ENCODE assay signal across 10 mouse cellular contexts in the genomic region with DNA sequence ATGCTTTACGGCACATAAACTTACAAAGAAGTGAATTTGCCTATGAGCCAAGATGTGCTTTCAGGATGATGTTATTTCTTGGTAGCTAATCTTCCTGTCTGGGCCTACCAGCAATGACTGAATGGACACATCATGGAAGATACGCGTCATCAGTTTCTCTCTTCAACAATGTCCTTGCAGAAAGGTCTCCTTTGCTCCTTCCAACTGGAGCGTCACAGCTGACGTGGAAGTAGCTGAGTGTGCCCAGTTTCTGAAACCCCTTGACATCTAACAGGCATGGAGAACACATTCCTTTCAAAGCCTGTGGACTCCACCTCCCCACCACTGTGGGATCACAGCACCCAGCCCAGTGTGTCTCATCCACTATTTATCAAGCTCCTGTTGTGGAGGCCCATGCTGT. TPM values are rescaled to one million over a fixed set of nuclear protein-coding genes. Genes with fewer than 3 reads are reported as not detected.
A peak's percentile ranks its signal among the peaks of the same experiment; 100 is the strongest.
DNase-seq lines count a peak whose midpoint lies in the region; ATAC-seq and TF ChIP-seq lines count a peak whose summit lies in the region.
"Had no signal": no experiment of that assay in that cellular context is flagged by ENCODE, and none has a peak within 500 bp of the region (broad histone marks: within the 10 kb centered on the region; RNA-seq: fewer than 3 reads in every experiment).

No protein-coding gene starts in this region.

- dilution Hi-C loops in CH12.LX (cut with MboI; ENCODE audit: extremely low pct_ligation_motif_present, extremely low pct_unique_long_range_greater_than_20kb, low sequenced_read_pairs) = no loop called here

- peaks cover 10 to 22% of the 10 kb centered on the region in 2 experiments; a peak in 3 of 4 replicates for H3K4me1 ChIP-seq in CH12.LX (ENCODE audit: control insufficient read depth in 1 of 2, insufficient read depth in 2 of 2)
- H3K4me1 ChIP-seq in heart, embryonic 13.5 days = peaks cover 42% of the 10 kb centered on the region
- H3K4me1 ChIP-seq in lung, embryonic 15.5 days = peaks cover 27% of the 10 kb centered on the region
- H3K4me1 ChIP-seq in embryonic facial prominence, embryonic 10.5 days = peaks cover 27% of the 10 kb centered on the region

- intact Hi-C loops in heart, postnatal 14 days (cut with DNase I) = loop anchor here (5.0 kb wide), 2 partner anchors 34 to 54 kb away; no protein-coding TSS in a partner anchor

- TF ChIP-seq RAD21 in CH12.LX (IDR thresholded peaks at IDR 0.05; ENCODE audit: low read depth, low read length) = no peak

- no peak overlapping the region for H3K9ac ChIP-seq in CH12.LX (ENCODE audit: insufficient read depth, low read depth)
- H3K9ac ChIP-seq in heart, embryonic 13.5 days = peak overlapping the region; percentile 89; the same call in 1 of the 2 replicates
- H3K9ac ChIP-seq in lung, embryonic 15.5 days = no peak overlapping the region

- 63% methylated on average over 5 of the region's 5 CpGs for WGBS in heart, embryonic 13.5 days
- 71% methylated on average over 5 of the region's 5 CpGs for WGBS in lung, embryonic 15.5 days
- 86% methylated on average over 5 of the region's 5 CpGs for WGBS in embryonic facial prominence, embryonic 10.5 days

- no peak overlapping the region for H3K4me3 ChIP-seq in CH12.LX (replicated peaks in 1 of 3; ENCODE audit: low read depth in 2 of 3, low read length in 2 of 3, poor library complexity in 1 of 3)
- H3K4me3 ChIP-seq in heart, embryonic 13.5 days = peak overlapping the region; percentile 84
- H3K4me3 ChIP-seq in lung, embryonic 15.5 days = peak overlapping the region; percentile 83
- no peak overlapping the region for H3K4me3 ChIP-seq in embryonic facial prominence, embryonic 10.5 days

- no peak overlapping the region for H3K27ac ChIP-seq in CH12.LX (ENCODE audit: insufficient read depth, low read depth)
- no peak overlapping the region for H3K27ac ChIP-seq in heart, embryonic 13.5 days (replicated peaks)
- H3K27ac ChIP-seq in lung, embryonic 15.5 days = no peak overlapping the region
- H3K27ac ChIP-seq in embryonic facial prominence, embryonic 10.5 days (replicated peaks) = no peak overlapping the region

- in situ Hi-C loops in CH12.LX (cut with MboI; ENCODE audit: low pct_ligation_motif_present, low pct_unique_long_range_greater_than_20kb, low sequenced_read_pairs) = no loop called here

- no peak for TF ChIP-seq POLR2A in CH12.LX (IDR thresholded peaks at IDR 0.05; ENCODE audit: low read depth, low read length)

- no peak overlapping the region for H3K4me2 ChIP-seq in CH12.LX (ENCODE audit: insufficient read depth, low read depth, poor library complexity, severe bottlenecking)
- peak overlapping the region; percentile 97 for H3K4me2 ChIP-seq in heart, embryonic 13.5 days
- H3K4me2 ChIP-seq in lung, embryonic 15.5 days = peak overlapping the region; percentile 94

- peak; percentile 32; the same call in 1 of the 2 replicates for TF ChIP-seq EP300 in CH12.LX (IDR thresholded peaks at IDR 0.05; ENCODE audit: low read length)

- no peaks in the 10 kb centered on the region for H3K36me3 ChIP-seq in CH12.LX (replicated peaks in 1 of 2; ENCODE audit: control insufficient read depth in 1 of 2, insufficient read depth in 1 of 2, low read length in 1 of 2)
- 0 out of 2 replicates have a peak, but pooled peaks cover 3% of the 10 kb centered on the region for H3K36me3 ChIP-seq in heart, embryonic 13.5 days
- 0 out of 2 replicates have a peak, but pooled peaks cover 3% of the 10 kb centered on the region for H3K36me3 ChIP-seq in lung, embryonic 15.5 days
- H3K36me3 ChIP-seq in embryonic facial prominence, embryonic 10.5 days (replicated peaks) = no peaks in the 10 kb centered on the region

- H3K27me3 ChIP-seq in CH12.LX (replicated peaks) = peaks cover 22% of the 10 kb centered on the region
- H3K27me3 ChIP-seq in heart, embryonic 13.5 days (replicated peaks) = peaks cover 14% of the 10 kb centered on the region
- H3K27me3 ChIP-seq in lung, embryonic 15.5 days = peaks cover 18% of the 10 kb centered on the region; the same call in 1 of the 2 replicates
- peaks cover 29% of the 10 kb centered on the region for H3K27me3 ChIP-seq in embryonic facial prominence, embryonic 10.5 days (replicated peaks; ENCODE audit: low read depth, poor library complexity, severe bottlenecking)

- DNase-seq in heart, adult 18-20 months = peak; percentile 34 to 45
- no peak for DNase-seq in heart, postnatal 14 days
- peak; percentile 33 for DNase-seq in CH12.LX (ENCODE audit: extremely low read depth)
- no peak for DNase-seq in embryonic facial prominence, embryonic 10.5 days (ENCODE audit: low spot score)
- no peak for DNase-seq in layer of hippocampus, adult 9-11 months
- no peak for DNase-seq in embryo, embryonic 9.5 days (ENCODE audit: extremely low spot score)
- DNase-seq: cerebellum, adult 9-11 months had no signal

- no peak for ATAC-seq in heart, embryonic 13.5 days (ENCODE audit: extremely low read depth, insufficient number of reproducible peaks, low FRiP score, low TSS enrichment)
- no peak for ATAC-seq in lung, embryonic 15.5 days (ENCODE audit: borderline replicate concordance, extremely low read depth, low FRiP score, low TSS enrichment)
- ATAC-seq: inflammation-experienced regulatory T-cells, adult 6 months had no signal

- no peak for TF ChIP-seq CTCF in CH12.LX (conservative IDR thresholded peaks at IDR 0.05 in 1 of 2, IDR thresholded peaks at IDR 0.05 in 1 of 2; ENCODE audit: low read depth in 2 of 2, low read length in 2 of 2)

- H3K9me3 ChIP-seq in CH12.LX (replicated peaks; ENCODE audit: low read length) = peaks cover 25% of the 10 kb centered on the region
- H3K9me3 ChIP-seq in heart, embryonic 13.5 days = no peaks in the 10 kb centered on the region; the same call in 1 of the 2 replicates
- no peaks in the 10 kb centered on the region for H3K9me3 ChIP-seq in lung, embryonic 15.5 days
- H3K9me3 ChIP-seq in embryonic facial prominence, embryonic 10.5 days = 0 out of 2 replicates have a peak, but pooled peaks cover 2% of the 10 kb centered on the region

- H3K79me2 ChIP-seq in CH12.LX (replicated peaks; ENCODE audit: control insufficient read depth, extremely low read depth, insufficient read depth, poor library complexity, severe bottlenecking) = no peaks in the 10 kb centered on the region

TF ChIP-seq in CH12.LX, 34 proteins besides CTCF, POLR2A, EP300 and RAD21:
- TF ChIP-seq JUN (IDR thresholded peaks at IDR 0.05; ENCODE audit: insufficient read depth, low read depth, low read length) (peak; percentile 23; the same call in 1 of the 2 replicates), TCF12 (IDR thresholded peaks at IDR 0.05; ENCODE audit: low read depth, low read length) (no peak), JUND (conservative IDR thresholded peaks at IDR 0.05; ENCODE audit: low read depth, low read length) (peak; percentile 61; the same call in 1 of the 2 replicates), ETS1 (conservative IDR thresholded peaks at IDR 0.05; ENCODE audit: low read depth, low read length) (peak; percentile 53; the same call in 1 of the 2 replicates), NRF1 (IDR thresholded peaks at IDR 0.05; ENCODE audit: low read depth, low read length) (no peak), BHLHE40 (IDR thresholded peaks at IDR 0.05; ENCODE audit: low read depth, low read length) (no peak)

RNA-seq across cellular contexts. Expression of gene Adarb1, which starts 2.2 kb away (rescaled TPM):
- 10 to 100 TPM; 12.2 to 12.7 TPM for total RNA-seq in heart, adult 18-20 months (2021)
- total RNA-seq in heart, postnatal 14 days (2021) = 10 to 100 TPM; 22.9 to 25.9 TPM
- total RNA-seq in CH12.LX (2012; rRNA removed) (1.7 and 2.3 TPM in 2 replicates), CH12.LX (2014; rRNA removed) (2.0 and 3.5 TPM in 2 replicates)
- 2.4 and 2.9 TPM in 2 replicates for polyA plus RNA-seq in CH12.LX (2012; ENCODE audit: insufficient read length, low read depth)
- 10.7 and 12.1 TPM in 2 replicates for polyA plus RNA-seq in heart, embryonic 13.5 days (2015; fragmentation: Nextera tagmentation; extraction: Ambion mirVana)
- polyA plus RNA-seq in lung, embryonic 15.5 days (2015; fragmentation: Nextera tagmentation; extraction: Ambion mirVana) = 37.7 and 41.0 TPM in 2 replicates
- polyA plus RNA-seq in embryonic facial prominence, embryonic 10.5 days (2016; fragmentation: Nextera tagmentation; extraction: Ambion mirVana) = 5.1 and 6.8 TPM in 2 replicates

Comparison
In these comparisons a context has a peak if more than half of its experiments do, and no peak if none do; other contexts are left out.
1. DNase-seq: peak in heart, adult 18-20 months (2 of 2) and CH12.LX (single experiment); none in heart, postnatal 14 days (0 of 2), embryonic facial prominence, embryonic 10.5 days (single experiment), layer of hippocampus, adult 9-11 months (single experiment) and embryo, embryonic 9.5 days (single experiment).
2. H3K4me3 ChIP-seq: peak in heart, embryonic 13.5 days (single experiment) and lung, embryonic 15.5 days (single experiment); none in CH12.LX (0 of 3) and embryonic facial prominence, embryonic 10.5 days (single experiment).